Mouse (Mus musculus): Measurements from ENCODE around the gene Gm42906. TPM values are rescaled to one million over a fixed set of nuclear protein-coding genes. Genes with fewer than 3 reads are reported as not detected.

Gm42906 gene
- not detected in 4 replicates for total RNA-seq (2023; ENCODE audit: inconsistent age)

DNA sequence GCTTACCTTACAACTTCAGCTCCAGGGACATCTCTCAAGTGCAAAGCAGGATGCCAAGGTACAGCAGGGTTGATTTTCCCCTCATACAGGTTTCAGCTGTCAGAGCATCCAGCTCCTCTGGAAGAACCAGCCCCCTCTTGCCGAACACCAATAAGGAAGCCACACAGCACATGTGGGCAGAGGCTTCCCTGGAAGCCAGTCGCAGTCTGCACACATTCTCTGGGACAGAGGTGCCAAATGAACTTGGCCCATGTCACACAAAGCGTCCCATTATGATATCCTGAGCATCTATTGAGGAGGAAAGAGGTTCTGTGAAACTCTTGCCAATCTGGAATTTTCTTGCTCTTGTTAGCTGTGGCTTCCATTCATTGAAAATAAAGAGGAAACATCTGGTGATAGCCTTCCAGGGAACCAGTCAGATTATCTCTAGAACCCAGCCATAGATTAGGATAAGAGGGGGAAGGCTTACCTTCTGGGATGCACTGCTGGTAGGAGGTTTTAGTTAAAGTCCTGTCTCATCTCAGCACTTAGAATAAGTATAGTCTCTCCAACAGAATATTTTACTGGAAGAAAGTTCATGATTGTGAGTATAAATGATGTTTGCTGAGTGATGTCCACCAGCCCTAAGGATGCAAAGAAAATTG, at the start of gene Gm42906:
TSS of gene Gm42906 (minus strand) at position 51 of the 644 bp plus-strand sequence.

DNA sequence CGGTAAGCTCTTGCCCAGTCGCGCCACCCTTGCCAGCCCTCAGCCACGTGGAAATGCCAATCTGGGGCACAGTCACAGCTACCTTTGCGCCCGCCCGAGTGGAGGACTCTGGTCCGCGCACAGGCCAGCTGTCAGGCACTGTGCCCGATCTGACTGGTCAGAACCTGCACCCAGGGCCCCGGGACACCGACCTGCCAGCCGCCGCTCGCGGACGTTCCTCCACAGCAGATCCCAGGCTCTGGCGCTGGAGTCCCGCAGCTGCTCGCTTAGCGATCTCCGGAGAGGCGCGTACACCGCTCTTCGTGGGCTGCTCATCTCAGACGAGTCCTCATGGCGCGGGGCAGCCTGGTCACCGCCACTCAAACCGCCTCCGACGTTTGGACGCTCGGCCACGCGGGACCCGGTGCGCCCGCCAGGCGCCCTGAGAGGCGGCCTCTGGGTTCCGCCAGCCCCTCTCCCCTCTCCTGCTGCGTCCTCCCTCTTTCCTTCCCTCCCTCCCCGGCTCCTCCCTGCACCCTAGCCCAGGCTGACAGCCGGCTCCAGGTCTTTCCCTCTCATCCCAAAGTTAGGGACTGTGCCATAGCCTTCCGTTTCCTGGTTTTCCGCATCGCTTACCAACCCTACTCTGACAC, 194.4 kb downstream of the Gm42906 start, which contains the start of gene Stard13:
TSS of gene Stard13 (minus strand) at position 437 of the 632 bp plus-strand sequence.

Other genes with a start within 250 kb of the Gm42906 start
- gene Stard13, start 194.3 kb downstream of the Gm42906 start, total RNA-seq (2023; ENCODE audit: inconsistent age), result 0.12 TPM in 1 of 4 replicates, not detected in the others
- gene Vmn2r18, start 177.9 kb upstream of the Gm42906 start, total RNA-seq (2023; ENCODE audit: inconsistent age), result not detected in 4 replicates
- 31.4 to 38.7 TPM (median 33.6 TPM) in 4 replicates for gene Rfc3, start 223.1 kb upstream of the Gm42906 start, total RNA-seq (2023; ENCODE audit: inconsistent age)